Mouse (Mus musculus) heart, adult 2 months (tissue): ENCODE data around the gene Myo1d. TPM values are rescaled to one million over a fixed set of nuclear protein-coding genes. Genes with fewer than 3 reads are reported as not detected.

Source experiments
- DNase-seq, 2 experiments: peaks; one replicate each; pipeline ENCODE4 v3.0.0; 2021
- H3K27ac ChIP-seq: fragments of 200-600 bp; 2 replicates; pipeline ENCODE4 v1.8.1; 2022
- H3K27me3 ChIP-seq: fragments of 200-500 bp; 2 replicates; pipeline ENCODE4 v1.6.1; 2012; ENCODE audit warnings: mild to moderate bottlenecking, low read length, inconsistent platforms, mixed read lengths; ENCODE audit not compliant: control insufficient read depth, insufficient read depth
- H3K36me3 ChIP-seq: fragments of 200-500 bp; 2 replicates; pipeline ENCODE4 v1.6.1; 2012; ENCODE audit warnings: low read length, inconsistent platforms; ENCODE audit not compliant: control insufficient read depth, insufficient read depth
- H3K4me1 ChIP-seq: fragments of 200-500 bp; 2 replicates; pipeline ENCODE4 v1.6.1; 2011; ENCODE audit warnings: low read length; ENCODE audit not compliant: control insufficient read depth, insufficient read depth
- H3K4me3 ChIP-seq: fragments of 200-600 bp; 2 replicates; pipeline ENCODE4 v1.8.1; 2022
- H3K79me2 ChIP-seq: fragments of 200-500 bp; replicated peaks from 2 replicates; pipeline ENCODE4 v1.6.1; 2012; ENCODE audit warnings: mild to moderate bottlenecking, inconsistent platforms, low read length, moderate library complexity, mixed read lengths; ENCODE audit not compliant: control insufficient read depth, insufficient read depth
- H3K9ac ChIP-seq: fragments of 200-500 bp; 2 replicates; pipeline ENCODE4 v1.6.1; 2012; ENCODE audit warnings: low read depth, mild to moderate bottlenecking, control low read depth, inconsistent platforms, low read length, mixed read lengths
- CTCF ChIP-seq: fragments of 200-600 bp; IDR thresholded peaks from 2 replicates; pipeline ENCODE4 v1.8.1; 2022; ENCODE audit warnings: antibody characterized with exemption, mild to moderate bottlenecking, moderate library complexity
- EP300 ChIP-seq: fragments of 200-500 bp; IDR thresholded peaks from 2 replicates; pipeline ENCODE4 v1.6.1; 2011; ENCODE audit warnings: low read depth, low read length, control low read depth; ENCODE audit not compliant: insufficient read depth
- POLR2A ChIP-seq: fragments of 200-500 bp; IDR thresholded peaks from 2 replicates; pipeline ENCODE4 v1.6.1; 2011; ENCODE audit warnings: mild to moderate bottlenecking, low read depth, low read length, control low read depth; ENCODE audit not compliant: insufficient read depth
- WGBS: fragments of 180-500 bp; shearing (Covaris S2); methylation state at CpG from one replicate; pipeline ENCODE4 v1.1.7; 2018; 5-methylcytosine and 5-hydroxymethylcytosine counted together
- intact Hi-C: fragments of 180-260 bp; cut with DNase I; formaldehyde crosslinking; loops from one replicate; pipeline ENCODE4 v1.15.1; 2025
- polyA plus RNA-seq: library from polyadenylated mRNA; depleted of rRNA; stranded (reverse); fragments of >200 nt; gene quantifications from 2 replicates; pipeline ENCODE4 v1.2.3, GENCODE M21; 2012
- total RNA-seq, 2 experiments: library from RNA; stranded (reverse); gene quantifications; 2 replicates each; pipeline ENCODE4 v1.2.3; 2021

The Myo1d gene
- total and polyA plus RNA-seq, 3 experiments: 8.2 to 10.0 (median 9.3) TPM

GRCm38 (mm10) chr11:80682745-80683144 lies 97.1 kb downstream of the Myo1d start:
- Histone ChIP-seq H3K79me2 (no peaks in the 10 kb centered on the region), H3K9ac (no peak overlapping the region), H3K4me1 (no peaks in the 10 kb centered on the region), H3K4me3 (no peak overlapping the region), H3K36me3 (no peaks in the 10 kb centered on the region), H3K27ac (no peak overlapping the region), H3K27me3 (no peaks in the 10 kb centered on the region)
- no peak for DNase-seq
- intact Hi-C loops: no loop called here
- TF ChIP-seq CTCF (no peak), POLR2A (no peak), EP300 (no peak)
- 33% methylated on average over 3 of the region's 3 CpGs for WGBS

DNA sequence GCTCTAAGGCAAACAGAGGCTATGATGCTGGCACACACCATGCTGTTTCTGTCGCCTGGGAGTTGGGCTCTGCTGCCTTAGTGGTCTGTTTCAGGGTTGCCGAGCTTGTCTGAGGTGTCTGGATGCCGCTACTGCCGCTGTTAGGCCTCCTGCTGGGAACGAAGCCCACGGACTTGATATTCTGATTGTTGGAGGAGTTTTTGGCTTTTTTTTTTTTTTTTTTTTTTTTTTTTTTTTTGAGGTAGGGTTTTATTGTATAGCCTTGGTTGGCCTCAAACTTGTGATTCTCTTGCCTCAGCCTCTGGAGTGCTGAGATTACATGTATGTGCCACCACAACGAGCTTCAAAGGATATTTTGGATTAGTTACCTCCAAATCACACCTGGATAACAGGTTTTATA lies 106.8 kb downstream of the Myo1d start:
- no peak for DNase-seq
- TF ChIP-seq EP300: no peak
- TF ChIP-seq POLR2A: no peak
- no peak for TF ChIP-seq CTCF
- no peaks in the 10 kb centered on the region for H3K27me3 ChIP-seq
- H3K27ac ChIP-seq: no peak overlapping the region
- 66% methylated on average over 7 of the region's 7 CpGs for WGBS
- intact Hi-C loops: no loop called here
- no peaks in the 10 kb centered on the region for H3K79me2 ChIP-seq
- H3K4me3 ChIP-seq: no peak overlapping the region
- H3K36me3 ChIP-seq: no peaks in the 10 kb centered on the region; the same call in 1 of the 2 replicates
- no peaks in the 10 kb centered on the region for H3K4me1 ChIP-seq
- H3K9ac ChIP-seq: no peak overlapping the region

- TF ChIP-seq POLR2A (no peak), CTCF (peak; percentile 75), EP300 (no peak)
- Histone ChIP-seq H3K9ac (no peak overlapping the region), H3K4me3 (no peak overlapping the region), H3K36me3 (no peaks in the 10 kb centered on the region; the same call in 1 of the 2 replicates), H3K79me2 (no peaks in the 10 kb centered on the region), H3K4me1 (no peaks in the 10 kb centered on the region), H3K27ac (no peak overlapping the region), H3K27me3 (no peaks in the 10 kb centered on the region)
- 30% methylated on average over 1 of the region's 1 CpGs for WGBS
- intact Hi-C loops: loop anchor here (1.0 kb wide), 1 partner anchor 242 kb away; the partner anchor contains the start of gene Psmd11
- no peak for DNase-seq
Observed at GRCm38 (mm10) chr11:80670391-80670790, 109.4 kb downstream of the Myo1d start.

- 40% methylated on average over 4 of the region's 4 CpGs for WGBS
- Histone ChIP-seq H3K79me2 (no peaks in the 10 kb centered on the region), H3K4me3 (no peak overlapping the region), H3K27ac (no peak overlapping the region), H3K36me3 (no peaks in the 10 kb centered on the region; the same call in 1 of the 2 replicates), H3K27me3 (no peaks in the 10 kb centered on the region), H3K4me1 (no peaks in the 10 kb centered on the region), H3K9ac (no peak overlapping the region)
- TF ChIP-seq CTCF: no peak
- no peak for TF ChIP-seq POLR2A
- no peak for TF ChIP-seq EP300
- no peak for DNase-seq
- intact Hi-C loops: loop anchor here (1.0 to 5.0 kb wide), 2 partner anchors 193 to 242 kb away; partner anchors contain the start of genes Cdk5r1 and Psmd11
Observed at GRCm38 (mm10) chr11:80669934-80670333, 109.9 kb downstream of the Myo1d start.

GRCm38 (mm10) chr11:80666211-80666610 lies 113.6 kb downstream of the Myo1d start:
- Histone ChIP-seq H3K9ac (no peak overlapping the region), H3K36me3 (no peaks in the 10 kb centered on the region; the same call in 1 of the 2 replicates), H3K79me2 (no peaks in the 10 kb centered on the region), H3K4me1 (no peaks in the 10 kb centered on the region), H3K4me3 (no peak overlapping the region), H3K27me3 (no peaks in the 10 kb centered on the region), H3K27ac (no peak overlapping the region)
- intact Hi-C loops: loop anchor here (5.0 kb wide), 1 partner anchor 189 kb away; the partner anchor contains the start of gene Cdk5r1
- TF ChIP-seq EP300 (no peak), CTCF (no peak), POLR2A (no peak)
- DNase-seq: no peak
- WGBS: 93% methylated on average over 8 of the region's 8 CpGs

GRCm38 (mm10) chr11:80664261-80664660 lies 115.6 kb downstream of the Myo1d start:
- TF ChIP-seq EP300: no peak
- TF ChIP-seq CTCF: no peak
- no peak for TF ChIP-seq POLR2A
- Histone ChIP-seq H3K4me1 (no peaks in the 10 kb centered on the region), H3K27ac (no peak overlapping the region), H3K9ac (no peak overlapping the region), H3K36me3 (no peaks in the 10 kb centered on the region), H3K27me3 (no peaks in the 10 kb centered on the region), H3K4me3 (no peak overlapping the region), H3K79me2 (no peaks in the 10 kb centered on the region)
- WGBS: 84% methylated on average over 3 of the region's 3 CpGs
- DNase-seq: no peak
- intact Hi-C loops: no loop called here
